Mouse (Mus musculus): ENCODE results near the gene Trpc4. TPM values are rescaled to one million over a fixed set of nuclear protein-coding genes. Genes with fewer than 3 reads are reported as not detected.

Gene Trpc4
- polyA plus RNA-seq (2015; fragmentation: Nextera tagmentation; extraction: Ambion mirVana), result 5.3 and 6.8 TPM in 2 replicates

DNA sequence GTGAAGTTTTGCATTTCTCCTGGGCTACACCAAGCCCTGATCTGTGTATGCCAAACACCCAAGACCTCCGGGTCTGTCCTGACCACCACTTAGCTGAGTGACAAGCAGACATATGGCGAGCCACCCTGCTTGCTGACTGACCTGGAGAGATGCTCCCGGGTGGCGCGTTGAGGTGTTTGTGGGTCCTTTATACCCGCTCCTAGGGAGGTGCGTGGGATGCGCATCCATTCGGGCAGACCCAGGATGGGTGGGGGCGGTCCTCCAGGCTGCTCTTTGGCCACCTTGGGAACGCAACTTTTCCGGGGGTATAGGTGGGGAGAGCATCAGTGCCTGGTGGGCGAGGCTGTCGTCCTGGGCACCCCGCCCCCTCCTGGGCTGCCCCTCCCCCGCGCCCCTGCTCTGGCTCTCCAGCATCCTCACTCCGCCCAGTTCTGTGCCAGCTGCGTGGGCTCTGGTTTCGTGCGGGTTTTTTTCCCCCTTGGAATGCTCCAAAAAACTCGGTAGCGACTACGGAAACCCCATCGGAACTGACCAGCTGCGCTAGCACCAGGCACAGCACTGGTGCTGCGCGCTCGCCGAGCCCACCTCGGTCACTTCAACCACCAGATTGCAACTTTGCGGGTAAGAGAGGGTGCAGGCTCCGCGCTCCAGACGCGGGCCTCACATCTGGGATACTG lies at the start of gene Trpc4:
Trpc4 (plus strand) TSS at position 397 of the 677 bp plus-strand sequence.
- ATAC-seq, result peak; percentile 58
- peak within 1 kb of the TSS; percentile 14; the same call in 1 of the 2 replicates for H3K27ac ChIP-seq (ENCODE audit: low read length)
- 0 out of 2 replicates have a peak, but pooled peaks cover 3% of the 10 kb centered on the region for H3K27me3 ChIP-seq (ENCODE audit: control insufficient read depth, insufficient read depth, low read depth, low read length)
- no peaks in the 10 kb centered on the region for H3K9me3 ChIP-seq (replicated peaks; ENCODE audit: control insufficient read depth, low read length, poor library complexity, severe bottlenecking)
- H3K4me2 ChIP-seq (ENCODE audit: low read length), result peak within 1 kb of the TSS; percentile 91
- H3K4me1 ChIP-seq (ENCODE audit: control insufficient read depth, insufficient read depth, low read length), result peaks cover 4% of the 10 kb centered on the region; the same call in 1 of the 2 replicates
- H3K9ac ChIP-seq (ENCODE audit: low read depth, low read length), result peak within 1 kb of the TSS; percentile 62
- 1% methylated on average over 34 of the region's 36 CpGs for WGBS
- peak within 1 kb of the TSS; percentile 51 for H3K4me3 ChIP-seq (ENCODE audit: low read depth, low read length)
- no peaks in the 10 kb centered on the region for H3K36me3 ChIP-seq (ENCODE audit: control insufficient read depth, insufficient read depth, low read length)

DNA sequence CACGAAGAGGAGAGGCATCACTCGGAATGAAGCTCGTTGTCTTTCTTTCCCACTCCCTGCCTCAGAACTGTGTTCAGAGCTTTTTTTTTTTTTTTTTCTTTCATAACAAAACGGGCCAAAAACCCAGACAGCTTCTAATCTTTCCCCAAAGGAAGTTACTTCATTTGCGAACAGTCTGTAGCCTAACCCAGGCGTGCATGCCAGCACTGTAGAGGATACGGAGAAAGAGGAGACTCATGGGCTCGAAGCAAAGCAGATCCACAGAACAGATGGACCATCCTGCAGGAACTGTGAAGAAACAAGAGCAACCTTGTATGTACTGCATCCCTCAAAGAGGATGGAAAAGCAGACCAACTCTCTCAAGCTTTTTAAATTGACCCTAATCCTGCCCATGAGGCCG lies 44.3 kb upstream of the Trpc4 start:
- ATAC-seq, result no peak
- WGBS, result 83% methylated on average over 9 of the region's 9 CpGs

DNA sequence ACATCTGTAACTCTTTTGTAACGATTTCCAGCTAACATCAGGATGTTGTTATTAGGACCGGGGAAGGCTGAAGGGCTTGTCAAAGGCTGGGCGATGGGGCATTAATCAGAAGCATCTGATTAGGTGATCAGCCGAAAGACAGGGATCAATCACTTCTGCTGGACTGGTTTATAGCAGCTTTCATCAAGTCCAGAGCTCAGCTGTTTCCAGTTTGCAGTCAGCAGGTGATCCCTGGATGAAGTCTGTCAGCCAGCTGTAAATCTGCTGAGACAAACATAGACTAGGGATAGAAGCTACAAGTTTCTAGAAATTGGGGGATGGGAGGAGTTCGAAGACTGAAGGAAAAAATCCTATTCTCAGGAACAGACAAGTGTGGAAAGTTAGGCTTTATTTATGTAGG lies 20.5 kb upstream of the Trpc4 start:
- H3K27ac ChIP-seq (ENCODE audit: low read length), result no peak overlapping the region
- ATAC-seq, result no peak
- no peaks in the 10 kb centered on the region for H3K36me3 ChIP-seq (ENCODE audit: control insufficient read depth, insufficient read depth, low read length)
- no peak overlapping the region for H3K4me3 ChIP-seq (ENCODE audit: low read depth, low read length)
- H3K9me3 ChIP-seq (replicated peaks; ENCODE audit: control insufficient read depth, low read length, poor library complexity, severe bottlenecking), result no peaks in the 10 kb centered on the region
- no peak overlapping the region for H3K9ac ChIP-seq (ENCODE audit: low read depth, low read length)
- WGBS, result 80% methylated on average over 5 of the region's 5 CpGs
- H3K4me2 ChIP-seq (ENCODE audit: low read length), result no peak overlapping the region
- H3K4me1 ChIP-seq (ENCODE audit: control insufficient read depth, insufficient read depth, low read length), result no peaks in the 10 kb centered on the region
- no peaks in the 10 kb centered on the region for H3K27me3 ChIP-seq (ENCODE audit: control insufficient read depth, insufficient read depth, low read depth, low read length)

More for the DNA sequence above, 44.3 kb upstream of the Trpc4 start:
- Histone ChIP-seq H3K27me3 (ENCODE audit: control insufficient read depth, insufficient read depth, low read depth, low read length) (no peaks in the 10 kb centered on the region), H3K4me2 (ENCODE audit: low read length) (no peak overlapping the region), H3K9ac (ENCODE audit: low read depth, low read length) (no peak overlapping the region), H3K36me3 (ENCODE audit: control insufficient read depth, insufficient read depth, low read length) (no peaks in the 10 kb centered on the region), H3K4me3 (ENCODE audit: low read depth, low read length) (no peak overlapping the region), H3K9me3 (replicated peaks; ENCODE audit: control insufficient read depth, low read length, poor library complexity, severe bottlenecking) (no peaks in the 10 kb centered on the region), H3K27ac (ENCODE audit: low read length) (no peak overlapping the region), H3K4me1 (ENCODE audit: control insufficient read depth, insufficient read depth, low read length) (no peaks in the 10 kb centered on the region)

DNA sequence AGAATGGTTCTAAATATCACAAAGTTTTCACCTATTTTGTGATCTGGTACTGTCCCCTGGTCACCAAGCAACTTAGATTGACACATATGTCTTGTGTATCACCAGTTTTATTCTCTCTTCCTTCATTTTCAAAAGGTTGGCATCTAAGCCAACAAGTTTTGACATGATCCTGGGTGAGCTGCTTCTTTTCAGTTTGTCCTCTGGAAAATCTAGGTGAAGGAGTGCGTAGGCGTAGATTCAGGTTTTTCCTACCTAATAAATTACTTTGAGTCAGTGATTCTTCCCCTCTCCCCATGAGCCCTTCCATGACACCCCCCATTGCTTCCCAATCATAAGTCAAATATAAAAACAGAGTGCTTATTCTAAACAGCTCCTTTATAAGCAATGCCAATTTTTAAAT lies 14.5 kb upstream of the Trpc4 start:
- 95% methylated on average over 2 of the region's 2 CpGs for WGBS
- H3K9ac ChIP-seq (ENCODE audit: low read depth, low read length), result no peak overlapping the region
- H3K9me3 ChIP-seq (replicated peaks; ENCODE audit: control insufficient read depth, low read length, poor library complexity, severe bottlenecking), result no peaks in the 10 kb centered on the region
- H3K4me1 ChIP-seq (ENCODE audit: control insufficient read depth, insufficient read depth, low read length), result no peaks in the 10 kb centered on the region
- H3K36me3 ChIP-seq (ENCODE audit: control insufficient read depth, insufficient read depth, low read length), result no peaks in the 10 kb centered on the region
- ATAC-seq, result no peak
- no peak overlapping the region for H3K4me3 ChIP-seq (ENCODE audit: low read depth, low read length)
- no peaks in the 10 kb centered on the region for H3K27me3 ChIP-seq (ENCODE audit: control insufficient read depth, insufficient read depth, low read depth, low read length)
- no peak overlapping the region for H3K27ac ChIP-seq (ENCODE audit: low read length)
- no peak overlapping the region for H3K4me2 ChIP-seq (ENCODE audit: low read length)

- 3% methylated on average over 16 of the region's 16 CpGs for WGBS
- peak overlapping the region; percentile 51 for H3K4me3 ChIP-seq (ENCODE audit: low read depth, low read length)
- peak overlapping the region; percentile 62; the same call in 1 of the 2 replicates for H3K9ac ChIP-seq (ENCODE audit: low read depth, low read length)
- peak; percentile 98 for ATAC-seq
- H3K4me1 ChIP-seq (ENCODE audit: control insufficient read depth, insufficient read depth, low read length), result peaks cover 4% of the 10 kb centered on the region; the same call in 1 of the 2 replicates
- peak overlapping the region; percentile 91 for H3K4me2 ChIP-seq (ENCODE audit: low read length)
- no peak overlapping the region for H3K27ac ChIP-seq (ENCODE audit: low read length)
- no peaks in the 10 kb centered on the region for H3K9me3 ChIP-seq (replicated peaks; ENCODE audit: control insufficient read depth, low read length, poor library complexity, severe bottlenecking)
- H3K36me3 ChIP-seq (ENCODE audit: control insufficient read depth, insufficient read depth, low read length), result no peaks in the 10 kb centered on the region
- 0 out of 2 replicates have a peak, but pooled peaks cover 3% of the 10 kb centered on the region for H3K27me3 ChIP-seq (ENCODE audit: control insufficient read depth, insufficient read depth, low read depth, low read length)
Observed at GRCm38 (mm10) chr3:54154844-54155638, 794 bp upstream of the Trpc4 start.

GRCm38 (mm10) chr3:54156316-54157000 lies 623 bp downstream of the Trpc4 start:
- H3K9me3 ChIP-seq (replicated peaks; ENCODE audit: control insufficient read depth, low read length, poor library complexity, severe bottlenecking), result no peaks in the 10 kb centered on the region
- ATAC-seq, result 0 out of 2 replicates have a peak, but pooled peaks have one; percentile 11
- H3K4me2 ChIP-seq (ENCODE audit: low read length), result peak overlapping the region; percentile 91
- H3K27ac ChIP-seq (ENCODE audit: low read length), result peak overlapping the region; percentile 14; the same call in 1 of the 2 replicates
- peak overlapping the region; percentile 51 for H3K4me3 ChIP-seq (ENCODE audit: low read depth, low read length)
- under 1% methylated on average over 28 of the region's 28 CpGs for WGBS
- no peaks in the 10 kb centered on the region for H3K36me3 ChIP-seq (ENCODE audit: control insufficient read depth, insufficient read depth, low read length)
- H3K27me3 ChIP-seq (ENCODE audit: control insufficient read depth, insufficient read depth, low read depth, low read length), result 0 out of 2 replicates have a peak, but pooled peaks cover 3% of the 10 kb centered on the region
- peaks cover 4% of the 10 kb centered on the region; the same call in 1 of the 2 replicates for H3K4me1 ChIP-seq (ENCODE audit: control insufficient read depth, insufficient read depth, low read length)
- H3K9ac ChIP-seq (ENCODE audit: low read depth, low read length), result peak overlapping the region; percentile 62

- Histone ChIP-seq H3K27me3 (ENCODE audit: control insufficient read depth, insufficient read depth, low read depth, low read length) (no peaks in the 10 kb centered on the region), H3K27ac (ENCODE audit: low read length) (no peak overlapping the region), H3K4me3 (ENCODE audit: low read depth, low read length) (no peak overlapping the region), H3K4me2 (ENCODE audit: low read length) (no peak overlapping the region), H3K36me3 (ENCODE audit: control insufficient read depth, insufficient read depth, low read length) (no peaks in the 10 kb centered on the region), H3K4me1 (ENCODE audit: control insufficient read depth, insufficient read depth, low read length) (no peaks in the 10 kb centered on the region), H3K9me3 (replicated peaks; ENCODE audit: control insufficient read depth, low read length, poor library complexity, severe bottlenecking) (no peaks in the 10 kb centered on the region; the same call in 1 of the 2 replicates), H3K9ac (ENCODE audit: low read depth, low read length) (no peak overlapping the region)
- ATAC-seq, result no peak
Observed at GRCm38 (mm10) chr3:54170701-54171100, 14.9 kb downstream of the Trpc4 start.

DNA sequence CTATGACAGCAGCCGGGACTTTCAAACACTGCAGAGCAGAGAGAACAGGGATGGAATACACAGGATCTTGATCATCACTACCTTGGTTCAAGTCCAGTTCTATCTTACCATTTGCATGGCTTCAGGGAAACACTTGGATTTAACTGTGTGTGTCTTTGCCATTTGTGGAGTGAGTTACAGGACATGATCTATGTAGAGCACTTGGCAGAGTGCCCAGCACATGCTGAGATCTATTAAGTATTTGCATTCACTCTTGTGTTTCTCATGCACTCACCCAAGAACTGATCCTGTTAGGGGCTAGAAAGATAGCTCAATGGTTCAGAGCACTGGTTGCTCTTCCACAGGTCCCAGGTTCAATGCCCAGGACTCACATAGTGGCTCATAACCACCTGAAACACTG lies 21.5 kb downstream of the Trpc4 start:
- Histone ChIP-seq H3K27ac (ENCODE audit: low read length) (no peak overlapping the region), H3K27me3 (ENCODE audit: control insufficient read depth, insufficient read depth, low read depth, low read length) (no peaks in the 10 kb centered on the region), H3K4me2 (ENCODE audit: low read length) (no peak overlapping the region), H3K36me3 (ENCODE audit: control insufficient read depth, insufficient read depth, low read length) (no peaks in the 10 kb centered on the region), H3K4me1 (ENCODE audit: control insufficient read depth, insufficient read depth, low read length) (no peaks in the 10 kb centered on the region), H3K9ac (ENCODE audit: low read depth, low read length) (no peak overlapping the region), H3K9me3 (replicated peaks; ENCODE audit: control insufficient read depth, low read length, poor library complexity, severe bottlenecking) (no peaks in the 10 kb centered on the region; the same call in 1 of the 2 replicates), H3K4me3 (ENCODE audit: low read depth, low read length) (no peak overlapping the region)
- WGBS, result 79% methylated on average over 1 of the region's 1 CpGs
- no peak for ATAC-seq

Measured in midbrain, embryonic 16.5 days (tissue).